Mouse (Mus musculus) frontal cortex, postnatal 10 days (tissue): ENCODE results near the gene 4930404H24Rik.
A peak's percentile ranks its signal among the peaks of the same experiment; 100 is the strongest.

Experiments used
- DNase-seq, 2 experiments: peaks; one replicate each; pipeline ENCODE4 v3.0.0; 2022; ENCODE audit warnings: low spot score in 2 of 2, mixed read lengths in 1 of 2

The 4930404H24Rik gene

DNA sequence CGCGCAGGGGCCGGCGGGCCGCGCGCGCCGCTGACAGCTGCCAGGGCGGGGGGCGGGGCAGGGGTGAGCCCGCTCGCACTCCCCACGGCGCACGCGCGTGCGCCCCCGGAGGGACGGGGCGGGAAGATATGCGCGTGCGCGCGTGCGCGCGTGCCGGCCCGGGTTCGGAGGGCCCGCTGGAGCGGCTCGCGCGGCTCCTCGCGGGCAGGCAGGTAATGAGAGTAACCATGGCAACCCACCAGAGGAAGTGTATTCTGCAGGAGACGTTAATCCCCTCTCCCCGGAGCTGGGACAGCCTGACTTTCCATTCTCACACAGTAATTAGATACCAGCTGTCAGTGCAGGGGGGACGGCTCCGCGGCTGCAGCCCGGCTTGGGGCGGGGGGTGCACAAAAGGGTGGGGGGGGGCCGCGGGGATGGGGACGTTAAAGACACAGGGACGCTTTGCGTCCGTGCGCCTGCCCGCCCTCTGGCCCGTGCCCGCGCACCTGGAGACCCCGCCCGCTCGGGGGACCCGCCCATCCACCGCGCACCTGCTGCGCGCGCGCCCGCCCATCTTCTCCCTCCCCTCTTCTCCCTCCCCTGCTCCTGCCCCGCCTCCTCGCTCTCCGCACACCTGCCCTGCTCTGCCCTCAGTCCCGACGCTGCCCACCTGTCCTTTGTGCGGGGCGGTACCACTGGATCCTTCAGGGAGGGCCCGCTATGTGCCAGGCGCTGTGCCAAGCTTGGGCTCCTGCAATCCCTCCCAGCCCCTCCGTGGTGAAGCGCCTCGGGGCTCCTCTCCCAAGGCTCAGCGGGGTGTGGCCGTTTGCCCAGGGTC, at the start of gene 4930404H24Rik:
4930404H24Rik (plus strand) TSS at position 218 of the 820 bp plus-strand sequence.
- DNase-seq = peak; percentile 71

DNA sequence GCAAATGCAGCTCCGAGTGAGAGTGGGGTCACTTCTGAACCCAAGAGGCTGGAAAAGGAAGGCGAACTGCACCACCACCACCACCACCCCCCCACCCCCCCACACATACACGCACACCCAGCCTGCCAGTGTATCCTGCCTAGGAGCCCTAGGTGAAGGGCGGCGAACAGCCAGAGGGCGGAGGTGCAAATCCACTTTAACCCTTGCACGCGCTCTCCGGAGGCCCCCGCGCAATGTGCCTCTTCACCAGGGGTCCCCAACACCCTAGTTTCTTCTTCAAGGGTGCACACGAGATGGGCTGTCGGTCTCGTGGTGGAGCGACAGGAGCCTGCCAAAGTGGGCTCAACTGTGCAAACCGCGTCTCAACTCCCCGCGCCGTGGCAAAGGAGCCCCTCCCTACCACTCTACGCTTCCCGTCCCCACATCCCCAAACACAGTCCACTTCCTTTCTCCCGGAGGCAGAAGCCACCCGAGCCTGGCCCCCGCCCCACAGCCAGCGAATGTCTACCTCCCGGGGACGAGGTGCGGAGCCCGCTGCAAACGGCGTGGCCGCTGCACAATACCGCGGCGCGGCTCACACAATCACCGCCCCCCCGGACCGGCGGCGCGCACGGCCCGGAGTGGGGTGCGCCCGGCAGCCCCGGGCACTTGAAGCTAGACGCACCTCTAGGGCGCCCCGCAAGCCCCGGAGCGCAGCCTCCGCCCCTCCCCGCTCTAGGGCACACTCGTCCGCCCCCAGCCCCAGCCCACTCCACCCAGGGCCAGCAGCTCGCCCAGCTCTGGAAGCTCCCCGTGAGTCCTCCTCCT, 49.0 kb upstream of the 4930404H24Rik start:
- DNase-seq = peak in 1 of 2 experiments; percentile 63

DNA sequence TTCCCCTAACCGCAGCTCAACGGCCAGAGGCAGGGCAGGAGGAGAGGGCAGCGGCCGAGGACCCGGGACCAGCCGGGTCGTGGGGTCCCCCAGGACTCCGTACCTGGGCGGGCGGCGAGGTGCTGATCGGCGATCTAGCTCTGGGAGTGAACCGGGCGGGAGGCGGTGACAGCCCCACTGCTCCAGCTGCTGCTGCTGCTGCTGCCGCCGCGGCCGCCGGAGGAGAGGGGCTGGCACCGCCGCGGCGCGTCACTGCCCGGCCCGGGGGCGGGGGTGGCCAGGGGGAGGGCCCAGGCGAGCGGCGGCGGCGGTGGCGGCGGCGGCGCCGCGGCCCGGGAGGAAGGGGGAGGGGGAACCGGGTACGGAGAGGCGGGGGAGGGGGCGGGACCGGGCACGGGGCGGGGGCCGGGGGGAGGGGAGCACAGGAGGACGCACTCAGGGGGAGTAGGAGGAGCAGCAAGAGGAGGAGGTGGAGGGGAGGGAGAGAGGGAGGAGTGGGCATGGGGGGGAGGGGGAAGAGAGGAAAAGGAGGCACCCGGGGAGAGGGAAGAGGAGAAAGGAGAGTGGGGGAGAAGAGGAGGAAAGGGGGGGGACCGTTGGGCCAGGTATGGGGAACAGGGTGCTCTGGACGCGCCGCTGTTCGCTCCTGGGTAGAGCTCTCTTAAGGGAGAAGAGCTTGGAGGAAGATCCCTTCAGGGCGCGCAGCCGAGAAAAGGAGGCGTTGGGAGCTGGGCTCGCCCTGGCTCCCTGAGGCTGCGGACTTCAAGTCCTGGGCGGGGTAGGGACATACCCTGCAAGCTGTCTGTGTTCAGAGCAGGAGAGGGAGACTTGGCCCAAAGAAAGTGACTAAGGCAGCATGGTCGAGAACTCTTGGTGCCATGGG, 48.1 kb upstream of the 4930404H24Rik start:
- peak; percentile 43 to 44 for DNase-seq

DNA sequence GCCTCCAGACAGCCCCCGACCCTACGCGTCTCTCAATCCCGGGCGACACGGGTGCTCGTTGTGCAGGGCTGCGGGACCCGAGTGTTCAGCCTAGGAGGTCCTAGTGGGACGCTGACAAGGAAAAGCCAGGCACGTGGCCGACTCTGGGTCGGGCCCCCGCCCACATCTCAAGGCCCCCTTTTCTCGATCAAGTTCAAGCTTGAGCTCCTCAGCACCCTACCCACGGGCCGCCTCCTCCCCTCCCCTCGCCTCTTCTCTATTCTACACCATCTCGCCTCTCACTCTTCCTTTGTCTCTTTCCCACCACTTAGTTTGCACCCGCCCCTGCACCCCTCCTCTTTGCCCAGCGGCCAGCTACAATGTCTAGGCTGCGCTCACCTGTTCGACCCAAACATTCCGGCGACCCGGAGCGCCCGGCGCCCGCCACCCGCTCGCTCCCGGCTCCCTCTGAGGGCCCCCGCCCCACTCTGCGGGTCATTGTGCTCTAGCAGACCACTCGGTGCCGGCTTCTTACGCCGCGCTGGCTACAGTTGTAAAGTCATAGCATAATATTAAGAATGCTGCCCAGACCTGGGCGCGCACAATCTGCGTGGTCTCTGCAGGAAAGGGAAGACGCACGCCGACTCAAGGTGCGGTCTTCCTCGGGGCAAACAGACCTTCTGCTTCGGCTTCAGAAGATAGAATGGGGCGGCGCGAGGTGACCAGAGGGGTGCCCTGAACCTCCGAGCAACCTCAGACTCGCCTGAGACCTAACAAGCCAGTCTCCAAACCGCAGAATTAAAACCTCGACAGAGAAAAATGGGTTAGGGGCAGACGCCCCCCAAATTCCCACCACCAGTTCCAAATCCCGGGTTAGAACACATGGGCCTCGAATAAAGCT, 47.2 kb upstream of the 4930404H24Rik start:
- peak in 1 of 2 experiments; percentile 43 for DNase-seq

DNA sequence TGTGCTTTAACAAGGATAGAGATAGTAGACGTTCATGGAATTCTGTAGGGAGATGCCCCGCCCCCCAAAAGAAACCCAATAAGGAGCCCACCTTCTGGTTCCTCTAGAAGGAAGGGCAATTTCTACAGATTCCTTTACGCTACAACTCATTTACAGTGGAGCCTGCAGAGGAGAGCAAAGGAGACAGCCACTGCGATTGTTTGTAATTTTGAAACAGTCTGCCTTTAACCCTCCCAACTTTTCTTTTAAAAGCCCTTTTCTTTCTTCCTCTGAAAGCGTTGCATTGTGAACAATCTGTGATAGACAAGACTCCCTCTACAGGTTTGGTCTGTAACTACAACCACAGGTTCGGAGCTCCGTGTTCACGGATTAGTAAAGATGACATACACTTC, 46.6 kb upstream of the 4930404H24Rik start:
- DNase-seq = no peak

DNA sequence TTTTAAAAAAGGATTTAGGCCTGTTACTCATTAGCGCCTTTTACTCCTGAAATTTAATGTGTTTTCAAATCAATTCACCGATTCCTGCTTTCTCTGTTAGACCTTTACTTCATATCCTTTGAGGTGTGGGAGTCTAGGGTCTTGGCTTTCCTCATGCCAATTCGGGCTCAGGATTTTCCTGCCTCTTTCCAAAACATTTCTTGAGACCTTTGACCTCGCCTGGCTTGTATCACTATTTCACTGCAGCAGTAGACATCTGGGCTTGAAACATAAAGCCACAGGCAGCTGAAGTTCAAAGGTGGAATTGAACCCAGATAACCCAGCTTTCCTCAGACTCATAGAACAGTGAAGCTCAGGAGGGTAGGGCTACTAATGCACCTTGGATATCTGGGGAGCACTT, 46.1 kb upstream of the 4930404H24Rik start:
- DNase-seq = no peak

DNA sequence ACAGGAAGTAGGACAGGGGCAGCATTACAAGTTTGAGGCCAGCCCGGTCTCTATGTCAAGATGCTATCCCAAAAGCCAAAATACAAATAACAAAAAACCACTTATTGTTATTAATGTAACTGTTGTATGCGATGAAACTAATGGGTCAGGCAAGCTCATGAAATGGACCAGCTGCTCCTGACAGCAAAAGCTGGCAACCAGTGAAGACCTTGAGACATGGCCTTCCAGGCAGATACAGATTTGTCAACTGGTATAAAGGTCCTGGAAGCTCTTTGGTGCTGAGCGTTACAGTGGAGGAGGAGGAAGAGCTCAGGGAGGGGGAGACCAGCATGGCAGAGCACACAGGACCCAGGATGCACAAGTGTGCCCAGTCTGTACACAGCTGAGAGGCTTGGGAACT, 44.9 kb upstream of the 4930404H24Rik start:
- no peak for DNase-seq

DNA sequence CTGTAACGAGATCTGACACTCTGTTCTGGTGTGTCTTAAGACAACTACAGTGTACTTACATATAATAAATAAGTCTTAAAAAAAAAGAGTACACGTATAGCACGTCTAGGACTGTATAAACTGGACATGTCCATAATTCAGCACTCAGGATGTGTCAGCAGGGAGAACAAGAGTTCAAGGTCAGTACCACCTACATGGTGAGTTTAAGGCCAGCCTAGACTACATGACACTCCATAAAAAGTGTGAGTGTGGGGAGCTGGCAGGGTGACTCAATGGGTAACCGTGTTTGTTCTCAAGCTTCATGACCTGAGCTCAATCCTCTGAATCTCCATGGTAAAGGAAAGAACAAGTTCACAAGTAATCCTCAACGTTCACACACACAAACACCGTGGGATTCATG, 44.1 kb upstream of the 4930404H24Rik start:
- DNase-seq = no peak

DNA sequence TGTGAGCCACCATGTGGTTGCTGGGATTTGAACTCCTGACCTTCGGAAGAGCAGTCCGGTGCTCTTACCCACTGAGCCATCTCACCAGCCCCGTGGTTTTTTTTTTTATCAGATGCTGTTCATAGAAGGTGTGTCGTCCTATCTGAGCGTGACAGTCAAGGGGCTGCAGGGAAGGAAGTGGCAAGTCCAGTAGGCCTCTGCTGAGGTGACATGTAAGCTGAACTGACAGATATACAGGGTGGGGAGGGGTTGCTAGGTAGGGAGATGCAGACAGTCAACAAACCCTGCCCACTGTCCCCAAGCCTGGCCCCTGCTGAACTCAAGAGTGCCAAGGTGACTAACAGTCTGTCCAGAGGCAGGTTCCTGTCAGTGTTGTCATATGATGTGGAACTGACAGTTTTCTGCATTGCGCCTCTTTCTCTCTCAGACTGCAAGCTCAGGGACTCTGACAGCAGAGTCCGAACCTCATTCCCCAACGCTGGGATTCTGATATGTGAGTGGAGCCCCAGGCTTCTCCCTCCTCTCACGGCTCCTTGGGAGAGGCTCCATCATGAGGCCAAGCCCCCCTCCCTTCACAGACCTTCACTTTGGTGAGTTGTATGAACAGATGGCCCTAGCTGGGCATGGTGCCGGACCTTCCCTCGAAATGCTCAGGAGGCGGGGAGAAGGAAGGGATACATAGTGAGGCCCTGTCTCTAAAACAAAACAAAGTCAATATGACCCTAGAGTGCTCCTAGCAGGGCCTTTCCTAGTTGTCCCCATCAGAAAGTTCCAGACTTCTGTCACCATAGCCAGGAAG, 38.4 kb upstream of the 4930404H24Rik start:
- no peak for DNase-seq

DNA sequence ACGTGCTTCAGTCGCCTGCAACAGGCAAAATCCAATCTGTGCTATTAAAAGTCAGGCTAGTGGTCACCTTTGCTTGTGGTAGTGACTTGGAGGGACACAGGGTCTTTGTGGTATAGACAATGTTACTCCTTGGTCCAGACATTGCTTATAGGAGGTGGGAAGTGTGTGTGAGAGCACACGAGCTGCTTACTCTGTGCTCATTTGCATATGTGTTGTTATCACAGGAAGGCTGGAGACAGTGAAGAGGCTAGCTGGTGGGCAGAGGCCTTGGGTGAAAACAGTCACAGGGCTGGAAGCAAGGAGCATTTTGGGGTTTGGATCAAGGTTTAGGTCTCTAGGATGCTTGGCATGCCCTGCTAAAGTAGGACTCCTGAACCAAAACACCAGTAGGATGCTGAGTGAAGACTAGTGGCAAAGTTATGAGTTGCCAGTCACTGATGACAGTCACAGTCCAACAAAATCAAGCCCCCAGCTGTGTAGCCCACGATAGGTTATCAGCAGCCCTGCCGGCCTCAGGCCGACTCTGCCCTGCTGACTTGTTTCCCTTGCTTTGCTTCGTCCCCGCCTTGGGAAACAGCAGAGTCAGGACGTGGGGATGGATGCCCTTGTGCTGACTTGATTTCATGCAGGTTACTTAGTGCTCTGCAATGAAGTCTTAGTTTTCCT, 37.6 kb upstream of the 4930404H24Rik start:
- no peak for DNase-seq

DNA sequence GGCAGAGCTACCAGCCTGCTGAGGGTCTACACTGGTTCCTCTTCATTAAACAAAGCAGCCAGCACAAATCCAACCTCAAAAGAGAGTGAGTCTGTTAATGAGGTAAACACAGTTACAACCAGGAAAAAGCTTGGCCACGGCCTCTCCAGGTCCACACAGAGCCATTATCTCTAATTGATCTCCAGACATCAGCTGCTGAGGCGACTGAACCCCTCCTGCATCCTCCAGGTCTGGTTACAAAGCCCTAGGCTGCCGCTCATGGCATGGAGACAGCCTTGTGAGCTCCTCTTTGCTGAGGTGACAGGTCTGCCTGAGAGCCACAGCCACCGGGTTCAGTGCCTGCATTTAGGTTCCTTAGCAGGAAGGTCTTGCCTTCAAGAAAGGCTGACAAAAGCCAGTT, 35.1 kb upstream of the 4930404H24Rik start:
- no peak for DNase-seq

DNA sequence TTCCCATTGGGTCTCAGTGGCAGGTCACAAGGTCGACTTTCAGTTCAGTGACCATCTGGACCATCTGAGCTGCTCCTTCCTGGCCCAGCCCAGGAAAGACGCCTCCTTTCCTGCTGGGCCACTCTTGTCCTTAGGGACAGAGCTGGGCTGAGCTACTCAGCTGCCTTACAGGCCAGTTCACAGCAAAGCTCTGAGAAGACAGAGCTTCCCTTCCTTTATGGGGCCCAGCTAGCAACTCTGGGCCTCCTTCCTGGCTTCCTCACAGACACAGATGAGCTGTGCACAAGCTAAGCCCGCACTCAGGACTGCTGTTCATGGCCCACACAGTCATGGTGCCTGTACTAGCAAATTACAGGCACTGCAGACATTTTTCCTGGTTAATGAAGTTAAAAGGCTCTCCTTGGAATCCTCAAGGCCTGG, 34.6 kb upstream of the 4930404H24Rik start:
- no peak for DNase-seq

DNA sequence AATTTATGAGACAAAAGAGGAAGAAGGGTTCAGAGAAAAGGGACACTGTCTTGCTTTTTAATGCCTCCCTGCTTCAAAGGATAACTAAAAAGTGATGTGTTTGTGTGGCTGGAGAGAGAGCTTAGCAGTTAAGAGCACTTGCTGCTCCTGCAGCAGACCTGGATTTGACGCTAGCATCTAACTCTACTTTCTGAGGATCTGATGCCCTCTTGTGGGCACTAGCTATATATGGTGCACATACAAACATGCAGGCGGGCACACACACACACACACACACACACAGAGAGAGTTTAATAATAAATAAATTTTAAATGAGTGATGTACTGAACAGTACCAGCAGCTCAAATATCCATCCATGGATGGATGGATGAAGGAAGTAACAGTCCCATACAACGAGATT, 29.3 kb upstream of the 4930404H24Rik start:
- DNase-seq = no peak

DNA sequence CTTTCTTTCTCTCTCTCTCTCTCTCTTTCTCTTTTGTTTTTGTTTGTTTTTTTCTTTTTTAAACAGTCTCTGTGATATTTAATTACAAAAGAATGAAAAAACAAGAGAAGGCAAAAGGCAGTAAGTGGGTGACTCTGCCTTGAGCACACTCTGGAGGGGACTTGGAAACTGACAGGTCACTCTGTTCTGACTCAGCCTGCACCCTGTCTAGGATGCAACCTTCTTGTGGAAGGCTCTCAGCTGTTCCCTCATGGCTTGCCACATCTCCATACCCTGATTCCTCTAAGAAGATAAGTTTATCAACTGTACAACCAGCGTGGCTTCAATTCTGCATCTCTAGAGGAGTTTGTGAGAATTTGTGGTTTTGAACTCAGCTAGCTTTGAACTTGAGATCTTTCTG, 25.2 kb upstream of the 4930404H24Rik start:
- DNase-seq = no peak

DNA sequence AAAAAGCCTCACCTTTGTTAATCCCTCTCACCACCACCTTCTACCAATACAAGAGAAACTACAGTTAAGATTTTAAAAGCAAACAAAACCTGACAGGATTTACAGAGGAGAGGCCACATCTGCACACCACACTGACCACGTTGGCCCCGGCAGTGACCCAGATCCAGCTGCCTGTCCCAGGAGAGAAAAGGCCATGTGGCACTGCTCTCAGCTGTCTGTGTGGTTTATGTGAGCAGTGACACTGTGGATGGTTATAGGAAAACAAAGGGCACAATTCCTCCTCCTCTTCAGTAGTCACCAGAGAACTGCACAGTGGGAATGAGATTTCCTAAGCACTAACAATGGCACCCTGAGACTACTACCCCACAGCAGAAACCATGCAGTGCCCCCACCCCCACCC, 23.3 kb upstream of the 4930404H24Rik start:
- DNase-seq = no peak

DNA sequence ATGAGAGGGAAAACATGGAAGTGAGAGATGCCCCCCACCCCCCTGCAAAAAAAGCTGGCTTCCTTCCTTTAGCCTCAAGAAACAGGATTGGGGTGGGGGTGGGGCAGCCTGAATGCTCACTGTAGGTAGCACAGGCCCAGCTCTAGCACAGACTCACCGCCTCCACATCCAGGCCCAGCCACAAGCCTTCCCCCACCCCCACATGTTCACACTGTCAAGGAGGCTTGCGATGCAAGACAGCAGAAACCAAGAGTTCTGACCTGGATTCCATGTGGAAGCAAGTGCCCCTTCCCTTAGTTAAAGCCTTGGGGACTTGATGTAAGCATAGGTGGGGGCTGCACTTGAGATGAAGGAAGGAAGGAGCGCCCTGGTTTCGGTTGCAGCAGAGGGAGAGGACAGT, 22.8 kb upstream of the 4930404H24Rik start:
- DNase-seq = no peak

DNA sequence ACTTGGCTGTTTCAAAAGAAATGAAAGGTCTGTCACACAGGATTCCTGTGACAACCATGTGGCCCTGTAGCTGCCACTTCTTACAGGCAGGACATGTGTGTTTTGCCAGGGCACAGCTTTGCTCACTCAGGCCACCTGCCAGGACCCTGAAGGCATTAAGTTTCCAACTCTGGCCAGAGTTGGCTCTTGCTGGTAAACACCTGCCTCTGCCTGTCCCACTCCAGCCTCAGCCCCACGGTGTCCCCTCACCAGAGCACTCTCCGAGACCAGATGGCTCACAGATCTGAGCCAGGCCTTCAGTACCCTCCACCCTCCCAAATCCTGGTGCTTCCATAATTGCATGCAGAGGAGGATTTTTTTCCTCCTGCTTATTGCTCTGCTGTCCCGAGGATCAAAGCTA, 21.6 kb upstream of the 4930404H24Rik start:
- DNase-seq = no peak

DNA sequence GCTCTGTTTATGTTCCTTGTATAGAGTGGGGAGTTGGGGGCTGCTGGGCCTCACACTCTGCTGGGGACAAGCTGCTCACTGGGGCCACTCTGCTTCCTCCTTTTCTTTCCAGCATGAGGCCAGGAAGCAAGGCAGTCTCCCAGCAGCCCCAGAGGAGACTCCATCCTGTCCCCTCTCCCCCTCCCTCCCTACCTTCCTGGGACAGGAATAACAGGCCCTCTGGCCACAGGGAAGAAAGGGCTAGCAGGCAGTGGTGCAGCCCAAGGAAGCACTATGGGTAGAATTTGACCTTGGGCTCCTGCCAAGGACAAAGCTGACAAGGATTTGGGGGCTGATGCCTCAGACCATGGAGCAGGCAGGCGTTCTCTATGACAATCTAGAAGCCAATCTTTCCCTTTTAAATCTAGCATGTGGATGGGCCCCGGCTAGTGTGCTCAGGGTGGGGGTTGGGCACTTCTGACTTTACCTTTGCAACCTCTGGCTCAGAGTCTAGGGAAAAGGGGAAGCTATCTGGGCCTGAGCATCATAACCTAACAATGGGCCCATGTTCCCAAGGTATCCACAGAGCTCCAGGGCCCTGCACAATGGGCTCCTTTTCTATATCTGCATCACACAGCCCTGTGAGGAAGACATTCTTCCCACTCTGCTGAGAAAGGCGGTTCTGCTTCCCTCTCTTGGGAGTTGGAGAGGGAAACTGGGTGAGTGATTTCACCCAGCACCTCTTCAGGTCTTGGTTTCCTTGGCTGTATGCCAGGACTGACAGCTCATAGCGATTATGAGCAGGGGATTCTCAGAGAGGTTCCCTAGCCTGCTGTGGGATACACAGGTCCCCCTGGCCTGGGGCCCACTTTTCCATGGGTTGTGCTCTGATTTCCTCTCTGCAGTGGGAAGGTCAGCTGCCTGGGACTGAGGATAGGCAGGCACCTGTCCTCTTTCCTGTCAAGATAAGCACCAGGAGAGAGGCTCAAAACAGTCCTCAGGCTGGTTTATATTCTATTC, 17.2 kb upstream of the 4930404H24Rik start:
- DNase-seq = no peak
